19 mouse cellular contexts compared by ENCODE assay signal in the genomic region with DNA sequence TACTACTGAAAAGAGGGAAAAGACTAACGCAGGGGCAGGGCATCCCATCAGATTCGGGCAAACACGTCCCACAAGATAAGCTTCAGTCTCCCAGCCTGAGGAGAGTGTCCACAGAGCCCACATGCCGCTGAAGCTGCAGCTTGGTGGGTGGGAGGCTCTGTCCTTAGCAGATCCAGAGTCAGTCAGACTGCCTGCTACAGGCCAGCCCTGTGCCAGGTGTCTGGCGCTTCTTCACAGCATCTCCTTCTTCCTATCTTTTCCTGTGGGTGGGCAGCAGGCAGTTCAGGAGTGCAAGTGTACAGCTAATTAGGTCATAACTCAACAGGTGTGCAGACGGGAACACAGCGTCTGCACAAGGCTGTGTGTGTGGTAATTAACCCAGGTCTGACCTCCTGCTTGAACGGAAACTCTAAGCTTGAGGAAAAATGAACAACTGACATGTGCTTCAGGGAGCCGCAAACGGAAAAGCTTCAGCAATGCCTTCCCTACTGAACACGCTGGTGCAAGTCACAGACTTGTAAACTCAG. TPM values are rescaled to one million over a fixed set of nuclear protein-coding genes. Genes with fewer than 3 reads are reported as not detected.
DNase-seq lines count a peak whose midpoint lies in the region; ATAC-seq and TF ChIP-seq lines count a peak whose summit lies in the region.
"Had no signal": no experiment of that assay in that cellular context is flagged by ENCODE, and none has a peak within 500 bp of the region (broad histone marks: within the 10 kb centered on the region; RNA-seq: fewer than 3 reads in every experiment).

No protein-coding gene starts in this region.

- peak; percentile 15 for DNase-seq in embryo, embryonic 11 days
- no peak for DNase-seq in embryo, embryonic 9.5 days (ENCODE audit: extremely low spot score)
- DNase-seq in kidney, postnatal 0 days (ENCODE audit: low spot score): peak; percentile 56
- DNase-seq in kidney, adult 9 months: no peak
- peak; percentile 16 for DNase-seq in mesoderm, embryonic 11.5 days (ENCODE audit: low read depth, low spot score)
- no peak for DNase-seq in right cerebral cortex, postnatal 36 days (ENCODE audit: low spot score in 2 of 2)
- DNase-seq: adrenal gland, postnatal 10 days; cerebellum, adult 18-20 months; gastrocnemius, postnatal 25 days; lung, postnatal 14 days; right cerebral cortex, postnatal 4 days; thymus, postnatal 25 days had no signal

- 23% methylated on average over 11 of the region's 11 CpGs for WGBS in kidney, postnatal 0 days
- WGBS in embryonic facial prominence, embryonic 13.5 days: 53% methylated on average over 11 of the region's 11 CpGs

- 0 out of 2 replicates have a peak, but pooled peaks have one; percentile 36 for ATAC-seq in kidney, postnatal 0 days (replicated peaks; ENCODE audit: low FRiP score, low read depth)
- ATAC-seq in embryonic facial prominence, embryonic 13.5 days (ENCODE audit: insufficient number of reproducible peaks, insufficient read depth, low FRiP score, low TSS enrichment, low read depth): no peak
- ATAC-seq: intestine, postnatal 0 days had no signal

- H3K9me3 ChIP-seq in kidney, postnatal 0 days (replicated peaks; ENCODE audit: low read length): no peaks in the 10 kb centered on the region
- no peaks in the 10 kb centered on the region for H3K9me3 ChIP-seq in embryonic facial prominence, embryonic 13.5 days
- H3K9me3 ChIP-seq: embryonic facial prominence, embryonic 12.5 days; limb, embryonic 12.5 days; liver, embryonic 15.5 days; midbrain, embryonic 10.5 days had no signal

- H3K4me3 ChIP-seq in kidney, postnatal 0 days (replicated peaks; ENCODE audit: low read depth, low read length): no peak overlapping the region
- H3K4me3 ChIP-seq in embryonic facial prominence, embryonic 13.5 days: no peak overlapping the region
- H3K4me3 ChIP-seq: embryonic facial prominence, embryonic 12.5 days; left cerebral cortex, adult 2 months; limb, embryonic 12.5 days; liver, embryonic 15.5 days; midbrain, embryonic 10.5 days had no signal

- H3K9ac ChIP-seq in kidney, postnatal 0 days (ENCODE audit: low read depth, low read length): no peak overlapping the region
- 0 out of 2 replicates have a peak overlapping the region, but pooled peaks have one; percentile 11 for H3K9ac ChIP-seq in embryonic facial prominence, embryonic 13.5 days
- H3K9ac ChIP-seq: embryonic facial prominence, embryonic 12.5 days; limb, embryonic 12.5 days; liver, embryonic 15.5 days had no signal

- TF ChIP-seq CTCF in kidney, postnatal 0 days (IDR thresholded peaks at IDR 0.05; ENCODE audit: low read depth): no peak

- no peaks in the 10 kb centered on the region for H3K36me3 ChIP-seq in kidney, postnatal 0 days (ENCODE audit: insufficient read depth, low read length)
- H3K36me3 ChIP-seq in embryonic facial prominence, embryonic 13.5 days: peaks cover 8% of the 10 kb centered on the region; the same call in 1 of the 2 replicates
- H3K36me3 ChIP-seq: limb, embryonic 12.5 days had no signal

- H3K27ac ChIP-seq in kidney, postnatal 0 days: no peak overlapping the region; the same call in 1 of the 2 replicates
- H3K27ac ChIP-seq in embryonic facial prominence, embryonic 13.5 days: no peak overlapping the region
- H3K27ac ChIP-seq: embryonic facial prominence, embryonic 12.5 days; left cerebral cortex, adult 2 months; limb, embryonic 12.5 days; liver, embryonic 15.5 days; midbrain, embryonic 10.5 days had no signal

- no peak overlapping the region for H3K4me2 ChIP-seq in kidney, postnatal 0 days (ENCODE audit: low read length)
- H3K4me2 ChIP-seq in embryonic facial prominence, embryonic 13.5 days: no peak overlapping the region
- H3K4me2 ChIP-seq: embryonic facial prominence, embryonic 12.5 days; limb, embryonic 12.5 days; liver, embryonic 15.5 days had no signal

- H3K4me1 ChIP-seq in kidney, postnatal 0 days (replicated peaks; ENCODE audit: insufficient read depth, low read length): peaks cover 8% of the 10 kb centered on the region; the same call in 1 of the 2 replicates
- H3K4me1 ChIP-seq in embryonic facial prominence, embryonic 13.5 days: peaks cover 9% of the 10 kb centered on the region
- H3K4me1 ChIP-seq: liver, embryonic 15.5 days; midbrain, embryonic 10.5 days had no signal

- no peaks in the 10 kb centered on the region for H3K27me3 ChIP-seq in kidney, postnatal 0 days (ENCODE audit: insufficient read depth, low read length)
- no peaks in the 10 kb centered on the region for H3K27me3 ChIP-seq in embryonic facial prominence, embryonic 13.5 days
- H3K27me3 ChIP-seq: embryonic facial prominence, embryonic 12.5 days; limb, embryonic 12.5 days; liver, embryonic 15.5 days had no signal

RNA-seq across cellular contexts. Expression of a gene that starts 33.8 kb away (rescaled TPM):
- 12.7 and 14.3 TPM in 2 replicates for polyA plus RNA-seq in kidney, postnatal 0 days (2015; fragmentation: Nextera tagmentation; extraction: Ambion mirVana)
- polyA plus RNA-seq in embryonic facial prominence, embryonic 13.5 days (2015; fragmentation: Nextera tagmentation; extraction: Ambion mirVana): 14.9 and 15.2 TPM in 2 replicates

RNA-seq across cellular contexts. Expression of a gene that starts 47.7 kb away (rescaled TPM):
- 2.5 TPM in 2 replicates for polyA plus RNA-seq in kidney, postnatal 0 days (2015; fragmentation: Nextera tagmentation; extraction: Ambion mirVana)
- 3.6 and 3.9 TPM in 2 replicates for polyA plus RNA-seq in embryonic facial prominence, embryonic 13.5 days (2015; fragmentation: Nextera tagmentation; extraction: Ambion mirVana)

Comparison
In these comparisons a context has a peak if more than half of its experiments do, and no peak if none do; other contexts are left out.
1. DNase-seq: peak in embryo, embryonic 11 days (single experiment), kidney, postnatal 0 days (single experiment) and mesoderm, embryonic 11.5 days (single experiment); none in embryo, embryonic 9.5 days (single experiment), kidney, adult 9 months (single experiment) and right cerebral cortex, postnatal 36 days (0 of 2).